Mouse (Mus musculus) testis, adult 2 months (tissue): ENCODE measurements at regions not wholly inside any gene's neighbourhood (a gene's known extent, or its start where the extent isn't known, plus 50 kb on each side); places are given as distances from the start of the nearest gene placed in this dataset.

Experiments
- CTCF ChIP-seq: fragments of 200-500 bp; IDR thresholded peaks from 2 replicates; pipeline ENCODE4 v1.5.1; 2012; ENCODE audit warnings: low read depth, mild to moderate bottlenecking, inconsistent platforms, low read length, moderate library complexity; ENCODE audit not compliant: control insufficient read depth, insufficient read depth, insufficient replicate concordance
- POLR2A ChIP-seq: fragments of 200-500 bp; IDR thresholded peaks from 2 replicates; pipeline ENCODE4 v1.6.1; 2012; ENCODE audit warnings: low read depth, mild to moderate bottlenecking, inconsistent platforms, low read length, moderate library complexity; ENCODE audit not compliant: control insufficient read depth

GRCm38 (mm10) chr1:159034952-159035351, 54.7 kb upstream of the Pappa2 start:
- TF ChIP-seq CTCF (no peak), POLR2A (no peak)
